Mouse (Mus musculus): Measurements from ENCODE around the gene Rpl35a. TPM values are rescaled to one million over a fixed set of nuclear protein-coding genes. Genes with fewer than 3 reads are reported as not detected.
A peak's percentile ranks its signal among the peaks of the same experiment; 100 is the strongest.
"Not testable (repeated sequence)": the region's sequence is repeated elsewhere in the genome, so short reads cannot be mapped to it uniquely, and the experiment has no call there.

The Rpl35a gene
- total RNA-seq, 1 experiment, result 1,755 TPM

- no peaks in the 10 kb centered on the region for H3K9me3 ChIP-seq (ENCODE audit: control insufficient read depth, insufficient read depth, low read depth, low read length)
- DNase-seq (ENCODE audit: low read depth, low spot score), result no peak
- TF ChIP-seq ZNF384 (IDR thresholded peaks at IDR 0.05; ENCODE audit: low read depth, low read length), result no peak
- no peak for TF ChIP-seq MAFK (IDR thresholded peaks at IDR 0.05; ENCODE audit: insufficient read depth, low read depth, low read length)
- TF ChIP-seq CHD2 (IDR thresholded peaks at IDR 0.05; ENCODE audit: low read depth, low read length), result no peak
- TF ChIP-seq HCFC1 (IDR thresholded peaks at IDR 0.05; ENCODE audit: borderline replicate concordance, insufficient read depth, low read length), result no peak
- no peak for TF ChIP-seq ZC3H11A (IDR thresholded peaks at IDR 0.05; ENCODE audit: borderline replicate concordance, low read depth, low read length)
- H3K9ac ChIP-seq (ENCODE audit: insufficient read depth, low read depth, low read length, poor library complexity, severe bottlenecking), result no peak overlapping the region
- in situ Hi-C loops (cut with MboI; ENCODE audit: low sequenced_read_pairs in 2 of 2, unreplicated experiment in 2 of 2), result no loop called here
- H3K27ac ChIP-seq (ENCODE audit: insufficient read depth, low read depth, low read length, poor library complexity, severe bottlenecking), result no peak overlapping the region
- peaks cover 7% of the 10 kb centered on the region for H3K36me3 ChIP-seq (ENCODE audit: control insufficient read depth, insufficient read depth, low read length, poor library complexity, severe bottlenecking)
- no peak overlapping the region for H3K4me3 ChIP-seq (ENCODE audit: insufficient read depth in 1 of 2, low read depth in 1 of 2, low read length in 2 of 2, poor library complexity in 1 of 2, severe bottlenecking in 1 of 2)
- no peaks in the 10 kb centered on the region; a peak in 1 of 4 replicates for H3K4me1 ChIP-seq (ENCODE audit: control insufficient read depth in 2 of 2, insufficient read depth in 2 of 2, low read length in 2 of 2, poor library complexity in 1 of 2)
Observed at GRCm38 (mm10) chr16:33053141-33053540, 3.1 kb upstream of the Rpl35a start.

- H3K27ac ChIP-seq (ENCODE audit: insufficient read depth, low read depth, low read length, poor library complexity, severe bottlenecking); H3K4me1 ChIP-seq (ENCODE audit: control insufficient read depth in 2 of 2, insufficient read depth in 2 of 2, low read length in 2 of 2, poor library complexity in 1 of 2); in situ Hi-C loops (cut with MboI; ENCODE audit: low sequenced_read_pairs in 2 of 2, unreplicated experiment in 2 of 2); DNase-seq (ENCODE audit: low read depth, low spot score); H3K9me3 ChIP-seq (ENCODE audit: control insufficient read depth, insufficient read depth, low read depth, low read length); H3K9ac ChIP-seq (ENCODE audit: insufficient read depth, low read depth, low read length, poor library complexity, severe bottlenecking); H3K4me3 ChIP-seq (ENCODE audit: insufficient read depth in 1 of 2, low read depth in 1 of 2, low read length in 2 of 2, poor library complexity in 1 of 2, severe bottlenecking in 1 of 2): not testable (repeated sequence)
- peak; percentile 85 for TF ChIP-seq ZNF384 (IDR thresholded peaks at IDR 0.05; ENCODE audit: low read depth, low read length)
- H3K36me3 ChIP-seq (ENCODE audit: control insufficient read depth, insufficient read depth, low read length, poor library complexity, severe bottlenecking), result peaks cover 24% of the 10 kb centered on the region
Observed at GRCm38 (mm10) chr16:33054927-33055326, 1.3 kb upstream of the Rpl35a start.

- TF ChIP-seq ZC3H11A (IDR thresholded peaks at IDR 0.05; ENCODE audit: borderline replicate concordance, low read depth, low read length) (no peak), CHD2 (IDR thresholded peaks at IDR 0.05; ENCODE audit: low read depth, low read length) (no peak), MAFK (IDR thresholded peaks at IDR 0.05; ENCODE audit: insufficient read depth, low read depth, low read length) (no peak), ZNF384 (IDR thresholded peaks at IDR 0.05; ENCODE audit: low read depth, low read length) (no peak), HCFC1 (IDR thresholded peaks at IDR 0.05; ENCODE audit: borderline replicate concordance, insufficient read depth, low read length) (no peak)
- Histone ChIP-seq H3K4me1 (ENCODE audit: control insufficient read depth in 2 of 2, insufficient read depth in 2 of 2, low read length in 2 of 2, poor library complexity in 1 of 2) (peaks cover 0 to 2% of the 10 kb centered on the region in 2 experiments; a peak in 1 of 4 replicates), H3K4me3 (ENCODE audit: insufficient read depth in 1 of 2, low read depth in 1 of 2, low read length in 2 of 2, poor library complexity in 1 of 2, severe bottlenecking in 1 of 2) (peak overlapping the region; percentile 78 to 91), H3K36me3 (ENCODE audit: control insufficient read depth, insufficient read depth, low read length, poor library complexity, severe bottlenecking) (peaks cover 29% of the 10 kb centered on the region), H3K9ac (ENCODE audit: insufficient read depth, low read depth, low read length, poor library complexity, severe bottlenecking) (peak overlapping the region; percentile 32; the same call in 1 of the 2 replicates), H3K27ac (ENCODE audit: insufficient read depth, low read depth, low read length, poor library complexity, severe bottlenecking) (no peak overlapping the region), H3K9me3 (ENCODE audit: control insufficient read depth, insufficient read depth, low read depth, low read length) (no peaks in the 10 kb centered on the region)
- in situ Hi-C loops (cut with MboI; ENCODE audit: low sequenced_read_pairs in 2 of 2, unreplicated experiment in 2 of 2), result no loop called here
- DNase-seq (ENCODE audit: low read depth, low spot score), result no peak
Observed at GRCm38 (mm10) chr16:33055655-33056054, 598 bp upstream of the Rpl35a start.

GRCm38 (mm10) chr16:33056786-33057185, 533 bp downstream of the Rpl35a start:
- peak overlapping the region; percentile 78 to 91 for H3K4me3 ChIP-seq (ENCODE audit: insufficient read depth in 1 of 2, low read depth in 1 of 2, low read length in 2 of 2, poor library complexity in 1 of 2, severe bottlenecking in 1 of 2)
- peak overlapping the region; percentile 76 for H3K27ac ChIP-seq (ENCODE audit: insufficient read depth, low read depth, low read length, poor library complexity, severe bottlenecking)
- no peaks in the 10 kb centered on the region for H3K9me3 ChIP-seq (ENCODE audit: control insufficient read depth, insufficient read depth, low read depth, low read length)
- no peak for DNase-seq (ENCODE audit: low read depth, low spot score)
- peaks cover 0 to 2% of the 10 kb centered on the region in 2 experiments; a peak in 1 of 4 replicates for H3K4me1 ChIP-seq (ENCODE audit: control insufficient read depth in 2 of 2, insufficient read depth in 2 of 2, low read length in 2 of 2, poor library complexity in 1 of 2)
- H3K9ac ChIP-seq (ENCODE audit: insufficient read depth, low read depth, low read length, poor library complexity, severe bottlenecking), result peak overlapping the region; percentile 99
- in situ Hi-C loops (cut with MboI; ENCODE audit: low sequenced_read_pairs in 2 of 2, unreplicated experiment in 2 of 2), result no loop called here
- TF ChIP-seq HCFC1 (IDR thresholded peaks at IDR 0.05; ENCODE audit: borderline replicate concordance, insufficient read depth, low read length), result no peak
- no peak for TF ChIP-seq MAFK (IDR thresholded peaks at IDR 0.05; ENCODE audit: insufficient read depth, low read depth, low read length)
- TF ChIP-seq ZC3H11A (IDR thresholded peaks at IDR 0.05; ENCODE audit: borderline replicate concordance, low read depth, low read length), result no peak
- no peak for TF ChIP-seq ZNF384 (IDR thresholded peaks at IDR 0.05; ENCODE audit: low read depth, low read length)
- TF ChIP-seq CHD2 (IDR thresholded peaks at IDR 0.05; ENCODE audit: low read depth, low read length), result no peak
- H3K36me3 ChIP-seq (ENCODE audit: control insufficient read depth, insufficient read depth, low read length, poor library complexity, severe bottlenecking), result peaks cover 32% of the 10 kb centered on the region

GRCm38 (mm10) chr16:33058033-33058432, 1.8 kb downstream of the Rpl35a start:
- H3K4me1 ChIP-seq (ENCODE audit: control insufficient read depth in 2 of 2, insufficient read depth in 2 of 2, low read length in 2 of 2, poor library complexity in 1 of 2), result peaks cover 0 to 2% of the 10 kb centered on the region in 2 experiments; a peak in 1 of 4 replicates
- H3K4me3 ChIP-seq (ENCODE audit: insufficient read depth in 1 of 2, low read depth in 1 of 2, low read length in 2 of 2, poor library complexity in 1 of 2, severe bottlenecking in 1 of 2), result peak overlapping the region; percentile 78 to 91
- no peaks in the 10 kb centered on the region for H3K9me3 ChIP-seq (ENCODE audit: control insufficient read depth, insufficient read depth, low read depth, low read length)
- in situ Hi-C loops (cut with MboI; ENCODE audit: low sequenced_read_pairs in 2 of 2, unreplicated experiment in 2 of 2), result no loop called here
- peak overlapping the region; percentile 56; the same call in 1 of the 2 replicates for H3K27ac ChIP-seq (ENCODE audit: insufficient read depth, low read depth, low read length, poor library complexity, severe bottlenecking)
- TF ChIP-seq ZC3H11A (IDR thresholded peaks at IDR 0.05; ENCODE audit: borderline replicate concordance, low read depth, low read length) (no peak), CHD2 (IDR thresholded peaks at IDR 0.05; ENCODE audit: low read depth, low read length) (no peak)
- peaks cover 32% of the 10 kb centered on the region for H3K36me3 ChIP-seq (ENCODE audit: control insufficient read depth, insufficient read depth, low read length, poor library complexity, severe bottlenecking)
- H3K9ac ChIP-seq (ENCODE audit: insufficient read depth, low read depth, low read length, poor library complexity, severe bottlenecking), result peak overlapping the region; percentile 79
- DNase-seq (ENCODE audit: low read depth, low spot score), result no peak

- H3K9me3 ChIP-seq (ENCODE audit: control insufficient read depth, insufficient read depth, low read depth, low read length); DNase-seq (ENCODE audit: low read depth, low spot score); in situ Hi-C loops (cut with MboI; ENCODE audit: low sequenced_read_pairs in 2 of 2, unreplicated experiment in 2 of 2); H3K27ac ChIP-seq (ENCODE audit: insufficient read depth, low read depth, low read length, poor library complexity, severe bottlenecking); H3K4me1 ChIP-seq (ENCODE audit: control insufficient read depth in 2 of 2, insufficient read depth in 2 of 2, low read length in 2 of 2, poor library complexity in 1 of 2): not testable (repeated sequence)
- peaks cover 32% of the 10 kb centered on the region for H3K36me3 ChIP-seq (ENCODE audit: control insufficient read depth, insufficient read depth, low read length, poor library complexity, severe bottlenecking)
- peak overlapping the region; percentile 29; the same call in 1 of the 2 replicates for H3K9ac ChIP-seq (ENCODE audit: insufficient read depth, low read depth, low read length, poor library complexity, severe bottlenecking)
- H3K4me3 ChIP-seq (ENCODE audit: insufficient read depth in 1 of 2, low read depth in 1 of 2, low read length in 2 of 2, poor library complexity in 1 of 2, severe bottlenecking in 1 of 2), result peak overlapping the region; percentile 78 to 91
Observed at GRCm38 (mm10) chr16:33058656-33059055, 2.4 kb downstream of the Rpl35a start.

Measured in ES-E14 (cell line).